Mouse (Mus musculus) lung, embryonic 16.5 days (tissue): ENCODE measurements at regions not wholly inside any gene's neighbourhood (a gene's known extent, or its start where the extent isn't known, plus 50 kb on each side); places are given as distances from the start of the nearest gene placed in this dataset.

ENCODE experiments used
- ATAC-seq: fragments of 200-750 bp; cut with Nextera tagmentation; 2 replicates; pipeline ENCODE4 v1.8.0; 2017; ENCODE audit warnings: low read depth, mild to moderate bottlenecking, moderate library complexity
- H3K27ac ChIP-seq: fragments of 300-500 bp; sonication (generic); 2 replicates; pipeline ENCODE4 v1.5.1; 2014; ENCODE audit warnings: mild to moderate bottlenecking, control low read depth, low read length
- H3K27me3 ChIP-seq: fragments of 300-500 bp; sonication (generic); 2 replicates; pipeline ENCODE4 v1.6.1; 2014; ENCODE audit warnings: low read depth, low read length, mixed read lengths; ENCODE audit not compliant: control insufficient read depth, insufficient read depth
- H3K36me3 ChIP-seq: fragments of 300-500 bp; sonication (generic); 2 replicates; pipeline ENCODE4 v1.6.1; 2014; ENCODE audit warnings: low read length; ENCODE audit not compliant: control insufficient read depth, insufficient read depth
- H3K4me1 ChIP-seq: fragments of 300-500 bp; sonication (generic); replicated peaks from 2 replicates; pipeline ENCODE4 v1.6.1; 2014; ENCODE audit warnings: low read length, mixed read lengths; ENCODE audit not compliant: control insufficient read depth, insufficient read depth
- H3K4me2 ChIP-seq: fragments of 300-500 bp; sonication (generic); 2 replicates; pipeline ENCODE4 v1.6.1; 2014; ENCODE audit warnings: low read depth, low read length, control low read depth
- H3K4me3 ChIP-seq: fragments of 300-500 bp; sonication (generic); 2 replicates; pipeline ENCODE4 v1.5.1; 2014; ENCODE audit warnings: mild to moderate bottlenecking, low read length, control low read depth
- H3K9ac ChIP-seq: fragments of 300-500 bp; sonication (generic); 2 replicates; pipeline ENCODE4 v1.6.1; 2014; ENCODE audit warnings: low read length, control low read depth
- H3K9me3 ChIP-seq: fragments of 300-500 bp; sonication (generic); 2 replicates; pipeline ENCODE4 v1.6.1; 2016; ENCODE audit warnings: low read length; ENCODE audit not compliant: control insufficient read depth
- WGBS: fragments of 180-500 bp; shearing (Covaris S2); extraction: QIAGEN DNeasy Blood & Tissue Kit; methylation state at CpG from one replicate; pipeline ENCODE4 v1.1.7; 2014; 5-methylcytosine and 5-hydroxymethylcytosine counted together

GRCm38 (mm10) chr6:112152535-112153364, 120.8 kb upstream of the Lmcd1 start:
- Histone ChIP-seq H3K4me2 (no peak overlapping the region), H3K9ac (no peak overlapping the region), H3K4me3 (no peak overlapping the region), H3K4me1 (no peaks in the 10 kb centered on the region), H3K9me3 (no peaks in the 10 kb centered on the region), H3K27ac (0 out of 2 replicates have a peak overlapping the region, but pooled peaks have one; percentile 0), H3K27me3 (no peaks in the 10 kb centered on the region), H3K36me3 (no peaks in the 10 kb centered on the region)
- 35% methylated on average over 10 of the region's 10 CpGs for WGBS
- peak; percentile 90 for ATAC-seq

- Histone ChIP-seq H3K4me3 (no peak overlapping the region), H3K27me3 (no peaks in the 10 kb centered on the region), H3K9ac (no peak overlapping the region), H3K27ac (no peak overlapping the region), H3K9me3 (no peaks in the 10 kb centered on the region), H3K4me2 (no peak overlapping the region), H3K36me3 (no peaks in the 10 kb centered on the region), H3K4me1 (no peaks in the 10 kb centered on the region)
- WGBS, result 76% methylated on average over 3 of the region's 3 CpGs
- ATAC-seq, result no peak
Observed at GRCm38 (mm10) chr6:112167487-112167886, 106.1 kb upstream of the Lmcd1 start.

DNA sequence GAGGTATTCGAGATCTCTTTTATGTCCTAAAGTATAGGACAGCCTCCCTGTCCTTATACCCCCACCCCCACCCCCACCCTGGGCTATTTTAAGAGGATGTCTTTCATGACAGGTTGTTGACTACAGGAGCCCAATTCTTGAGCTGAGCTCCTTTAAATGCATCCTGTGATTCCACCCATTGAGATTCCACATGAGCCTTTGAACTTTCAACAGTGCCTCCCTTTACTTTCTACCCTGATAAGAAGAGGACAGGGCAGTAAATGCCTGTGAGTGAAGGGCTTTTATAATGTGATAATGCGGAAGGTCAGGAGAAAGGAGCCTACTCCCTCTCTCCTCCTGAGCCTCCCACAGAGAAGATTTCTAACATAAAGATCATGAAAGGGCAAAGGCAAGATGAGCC, 97.2 kb upstream of the Lmcd1 start:
- no peak overlapping the region for H3K27ac ChIP-seq

GRCm38 (mm10) chr6:112187636-112188035, 85.9 kb upstream of the Lmcd1 start:
- Histone ChIP-seq H3K27me3 (no peaks in the 10 kb centered on the region), H3K9ac (no peak overlapping the region)
- peak; percentile 67 for ATAC-seq

More for the DNA sequence above, 97.2 kb upstream of the Lmcd1 start:
- 34% methylated on average over 2 of the region's 2 CpGs for WGBS
- no peak overlapping the region for H3K4me3 ChIP-seq
- ATAC-seq, result no peak
- no peaks in the 10 kb centered on the region for H3K27me3 ChIP-seq
- H3K9ac ChIP-seq, result no peak overlapping the region
- H3K4me2 ChIP-seq, result no peak overlapping the region
- no peaks in the 10 kb centered on the region for H3K36me3 ChIP-seq
- no peaks in the 10 kb centered on the region for H3K9me3 ChIP-seq
- no peaks in the 10 kb centered on the region for H3K4me1 ChIP-seq

GRCm38 (mm10) chr6:112191032-112191431, 82.5 kb upstream of the Lmcd1 start:
- H3K4me2 ChIP-seq, result no peak overlapping the region
- H3K4me1 ChIP-seq, result no peaks in the 10 kb centered on the region
- H3K27me3 ChIP-seq, result no peaks in the 10 kb centered on the region
- H3K36me3 ChIP-seq, result no peaks in the 10 kb centered on the region
- H3K9ac ChIP-seq, result no peak overlapping the region
- ATAC-seq, result peak; percentile 21; the same call in 1 of the 2 replicates
- no peak overlapping the region for H3K4me3 ChIP-seq
- 42% methylated on average over 6 of the region's 6 CpGs for WGBS
- H3K9me3 ChIP-seq, result no peaks in the 10 kb centered on the region
- H3K27ac ChIP-seq, result no peak overlapping the region

More at GRCm38 (mm10) chr6:112187636-112188035, 85.9 kb upstream of the Lmcd1 start:
- Histone ChIP-seq H3K4me3 (no peak overlapping the region), H3K36me3 (no peaks in the 10 kb centered on the region), H3K4me2 (no peak overlapping the region), H3K4me1 (no peaks in the 10 kb centered on the region), H3K9me3 (no peaks in the 10 kb centered on the region), H3K27ac (no peak overlapping the region)
- 57% methylated on average over 2 of the region's 2 CpGs for WGBS

GRCm38 (mm10) chr6:112197445-112197844, 76.1 kb upstream of the Lmcd1 start:
- Histone ChIP-seq H3K9me3 (no peaks in the 10 kb centered on the region), H3K4me2 (peak overlapping the region; percentile 38), H3K27me3 (no peaks in the 10 kb centered on the region), H3K4me3 (peak overlapping the region; percentile 25; the same call in 1 of the 2 replicates), H3K36me3 (no peaks in the 10 kb centered on the region), H3K9ac (no peak overlapping the region), H3K4me1 (no peaks in the 10 kb centered on the region; the same call in 1 of the 2 replicates), H3K27ac (no peak overlapping the region)
- ATAC-seq, result peak; percentile 85
- WGBS, result 8% methylated on average over 16 of the region's 16 CpGs

DNA sequence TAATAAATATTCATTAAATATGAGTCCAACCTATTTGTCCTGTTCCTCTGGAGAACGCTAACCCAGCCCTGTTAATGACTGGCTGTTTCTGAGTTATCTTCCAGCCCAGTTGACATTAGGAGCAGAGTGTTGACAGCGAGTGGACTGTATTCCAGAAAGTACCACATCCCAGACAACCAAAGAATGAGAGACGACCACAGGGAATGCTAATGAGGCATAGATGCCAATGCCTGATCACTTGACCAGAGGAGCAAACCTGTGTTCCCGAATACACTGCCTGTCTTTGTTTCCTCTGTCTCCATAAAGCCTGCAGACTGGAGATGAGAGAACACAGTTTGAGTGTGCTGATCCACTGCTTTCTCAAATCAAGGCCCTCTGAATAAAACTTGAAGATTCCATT, 74.3 kb upstream of the Lmcd1 start:
- H3K4me2 ChIP-seq, result no peak overlapping the region
- WGBS, result 73% methylated on average over 4 of the region's 4 CpGs
- H3K4me1 ChIP-seq, result peaks cover 4% of the 10 kb centered on the region
- no peak overlapping the region for H3K9ac ChIP-seq
- H3K36me3 ChIP-seq, result no peaks in the 10 kb centered on the region
- H3K4me3 ChIP-seq, result no peak overlapping the region
- H3K27ac ChIP-seq, result no peak overlapping the region
- H3K27me3 ChIP-seq, result no peaks in the 10 kb centered on the region
- no peaks in the 10 kb centered on the region for H3K9me3 ChIP-seq
- ATAC-seq, result no peak

GRCm38 (mm10) chr6:112202120-112202519, 71.4 kb upstream of the Lmcd1 start:
- H3K9me3 ChIP-seq, result no peaks in the 10 kb centered on the region
- no peak overlapping the region for H3K27ac ChIP-seq
- no peak overlapping the region for H3K4me3 ChIP-seq
- no peak overlapping the region for H3K4me2 ChIP-seq
- 66% methylated on average over 4 of the region's 4 CpGs for WGBS
- H3K4me1 ChIP-seq, result peaks cover 4% of the 10 kb centered on the region
- ATAC-seq, result no peak
- no peaks in the 10 kb centered on the region for H3K27me3 ChIP-seq
- H3K36me3 ChIP-seq, result no peaks in the 10 kb centered on the region
- H3K9ac ChIP-seq, result no peak overlapping the region

DNA sequence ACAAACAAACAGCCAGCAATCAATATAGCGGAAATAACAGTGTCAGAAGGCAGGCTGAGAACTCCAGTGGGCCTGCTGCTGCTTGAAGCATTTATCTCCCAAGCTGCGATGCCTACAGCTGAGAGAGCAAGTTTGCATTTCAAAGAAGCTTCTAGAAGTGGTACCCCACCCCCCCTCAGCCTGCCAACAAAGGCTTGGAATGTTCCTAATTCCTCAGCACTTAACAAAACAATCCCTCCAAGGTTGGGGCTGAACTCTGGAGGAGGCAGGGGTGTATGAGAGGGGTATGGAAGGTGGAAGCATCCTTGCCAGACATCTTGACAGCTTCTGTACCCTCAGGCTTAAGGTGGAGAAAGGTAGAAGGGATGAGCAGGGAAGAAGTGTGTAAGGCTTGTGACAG, 70.2 kb upstream of the Lmcd1 start:
- ATAC-seq, result 0 out of 2 replicates have a peak, but pooled peaks have one; percentile 3

More for the DNA sequence above, 70.2 kb upstream of the Lmcd1 start:
- H3K4me1 ChIP-seq, result peaks cover 4% of the 10 kb centered on the region
- H3K9me3 ChIP-seq, result no peaks in the 10 kb centered on the region
- H3K4me2 ChIP-seq, result no peak overlapping the region
- H3K9ac ChIP-seq, result no peak overlapping the region
- WGBS, result 23% methylated on average over 2 of the region's 2 CpGs
- no peaks in the 10 kb centered on the region for H3K36me3 ChIP-seq
- H3K27me3 ChIP-seq, result no peaks in the 10 kb centered on the region
- no peak overlapping the region for H3K4me3 ChIP-seq
- no peak overlapping the region for H3K27ac ChIP-seq
